Mouse (Mus musculus): Measurements from ENCODE around the gene Tnc. TPM values are rescaled to one million over a fixed set of nuclear protein-coding genes. Genes with fewer than 3 reads are reported as not detected.
A peak's percentile ranks its signal among the peaks of the same experiment; 100 is the strongest.
"Not testable (repeated sequence)": the region's sequence is repeated elsewhere in the genome, so short reads cannot be mapped to it uniquely, and the experiment has no call there.

Gene Tnc
- polyA plus RNA-seq, 1 experiment from 2014 or later: 4.0 TPM

GRCm38 (mm10) chr4:63963410-63963809, 83.4 kb downstream of the Tnc start:
- Histone ChIP-seq H3K9ac (ENCODE audit: low read length) (no peak overlapping the region), H3K4me1 (ENCODE audit: control insufficient read depth, insufficient read depth, low read length) (no peaks in the 10 kb centered on the region), H3K4me2 (no peak overlapping the region), H3K4me3 (ENCODE audit: low read depth, low read length) (no peak overlapping the region), H3K27me3 (ENCODE audit: control insufficient read depth, insufficient read depth, low read length) (no peaks in the 10 kb centered on the region), H3K27ac (ENCODE audit: low read depth, low read length) (no peak overlapping the region), H3K36me3 (ENCODE audit: control insufficient read depth, insufficient read depth, low read length) (no peaks in the 10 kb centered on the region), H3K9me3 (ENCODE audit: control insufficient read depth, low read length) (no peaks in the 10 kb centered on the region)
- 70% methylated on average over 1 of the region's 1 CpGs for WGBS
- ATAC-seq (ENCODE audit: low FRiP score): no peak
- DNase-seq (ENCODE audit: low spot score, missing footprints): no peak

GRCm38 (mm10) chr4:63961858-63962468, 84.9 kb downstream of the Tnc start:
- DNase-seq (ENCODE audit: low spot score, missing footprints) (no peak), ATAC-seq (ENCODE audit: low FRiP score) (no peak)
- no peaks in the 10 kb centered on the region for H3K36me3 ChIP-seq (ENCODE audit: control insufficient read depth, insufficient read depth, low read length)
- no peak overlapping the region for H3K27ac ChIP-seq (ENCODE audit: low read depth, low read length)
- WGBS: 89% methylated on average over 5 of the region's 5 CpGs
- no peak overlapping the region for H3K4me3 ChIP-seq (ENCODE audit: low read depth, low read length)
- no peak overlapping the region for H3K4me2 ChIP-seq
- H3K27me3 ChIP-seq (ENCODE audit: control insufficient read depth, insufficient read depth, low read length): no peaks in the 10 kb centered on the region
- H3K9me3 ChIP-seq (ENCODE audit: control insufficient read depth, low read length): no peaks in the 10 kb centered on the region
- no peak overlapping the region for H3K9ac ChIP-seq (ENCODE audit: low read length)
- no peaks in the 10 kb centered on the region for H3K4me1 ChIP-seq (ENCODE audit: control insufficient read depth, insufficient read depth, low read length)

GRCm38 (mm10) chr4:63958601-63959000, 88.2 kb downstream of the Tnc start:
- 87% methylated on average over 4 of the region's 4 CpGs for WGBS
- Histone ChIP-seq H3K4me2 (no peak overlapping the region), H3K9ac (ENCODE audit: low read length) (no peak overlapping the region), H3K36me3 (ENCODE audit: control insufficient read depth, insufficient read depth, low read length) (no peaks in the 10 kb centered on the region), H3K4me1 (ENCODE audit: control insufficient read depth, insufficient read depth, low read length) (no peaks in the 10 kb centered on the region), H3K4me3 (ENCODE audit: low read depth, low read length) (no peak overlapping the region), H3K27me3 (ENCODE audit: control insufficient read depth, insufficient read depth, low read length) (no peaks in the 10 kb centered on the region), H3K9me3 (ENCODE audit: control insufficient read depth, low read length) (no peaks in the 10 kb centered on the region), H3K27ac (ENCODE audit: low read depth, low read length) (no peak overlapping the region)
- no peak for DNase-seq (ENCODE audit: low spot score, missing footprints)
- no peak for ATAC-seq (ENCODE audit: low FRiP score)

GRCm38 (mm10) chr4:63950054-63950453, 96.8 kb downstream of the Tnc start:
- WGBS: 78% methylated on average over 9 of the region's 9 CpGs
- DNase-seq (ENCODE audit: low spot score, missing footprints) (no peak), ATAC-seq (ENCODE audit: low FRiP score) (no peak)
- no peak overlapping the region for H3K27ac ChIP-seq (ENCODE audit: low read depth, low read length)
- H3K4me1 ChIP-seq (ENCODE audit: control insufficient read depth, insufficient read depth, low read length): no peaks in the 10 kb centered on the region
- no peaks in the 10 kb centered on the region for H3K36me3 ChIP-seq (ENCODE audit: control insufficient read depth, insufficient read depth, low read length)
- H3K9ac ChIP-seq (ENCODE audit: low read length): no peak overlapping the region
- no peaks in the 10 kb centered on the region for H3K27me3 ChIP-seq (ENCODE audit: control insufficient read depth, insufficient read depth, low read length)
- no peaks in the 10 kb centered on the region for H3K9me3 ChIP-seq (ENCODE audit: control insufficient read depth, low read length)
- H3K4me3 ChIP-seq (ENCODE audit: low read depth, low read length): no peak overlapping the region
- no peak overlapping the region for H3K4me2 ChIP-seq

- not testable (repeated sequence) for H3K27me3 ChIP-seq (ENCODE audit: control insufficient read depth, insufficient read depth, low read length); H3K4me1 ChIP-seq (ENCODE audit: control insufficient read depth, insufficient read depth, low read length); DNase-seq (ENCODE audit: low spot score, missing footprints); H3K4me3 ChIP-seq (ENCODE audit: low read depth, low read length); H3K27ac ChIP-seq (ENCODE audit: low read depth, low read length); H3K4me2 ChIP-seq; H3K9me3 ChIP-seq (ENCODE audit: control insufficient read depth, low read length); H3K9ac ChIP-seq (ENCODE audit: low read length); ATAC-seq (ENCODE audit: low FRiP score); H3K36me3 ChIP-seq (ENCODE audit: control insufficient read depth, insufficient read depth, low read length)
- WGBS: 82% methylated on average over 5 of the region's 5 CpGs
Observed at GRCm38 (mm10) chr4:63948688-63949073, 98.1 kb downstream of the Tnc start.

GRCm38 (mm10) chr4:63948066-63948687, 98.6 kb downstream of the Tnc start:
- no peaks in the 10 kb centered on the region for H3K4me1 ChIP-seq (ENCODE audit: control insufficient read depth, insufficient read depth, low read length)
- no peak overlapping the region for H3K9ac ChIP-seq (ENCODE audit: low read length)
- H3K27ac ChIP-seq (ENCODE audit: low read depth, low read length): no peak overlapping the region
- no peaks in the 10 kb centered on the region for H3K27me3 ChIP-seq (ENCODE audit: control insufficient read depth, insufficient read depth, low read length)
- no peaks in the 10 kb centered on the region for H3K9me3 ChIP-seq (ENCODE audit: control insufficient read depth, low read length)
- 41% methylated on average over 12 of the region's 12 CpGs for WGBS
- peak; percentile 68; the same call in 1 of the 2 replicates for ATAC-seq (ENCODE audit: low FRiP score)
- peak; percentile 92 for DNase-seq (ENCODE audit: low spot score, missing footprints)
- no peak overlapping the region for H3K4me3 ChIP-seq (ENCODE audit: low read depth, low read length)
- H3K4me2 ChIP-seq: no peak overlapping the region
- H3K36me3 ChIP-seq (ENCODE audit: control insufficient read depth, insufficient read depth, low read length): no peaks in the 10 kb centered on the region

- no peak overlapping the region for H3K27ac ChIP-seq (ENCODE audit: low read depth, low read length)
- no peaks in the 10 kb centered on the region for H3K4me1 ChIP-seq (ENCODE audit: control insufficient read depth, insufficient read depth, low read length)
- ATAC-seq (ENCODE audit: low FRiP score) (no peak), DNase-seq (ENCODE audit: low spot score, missing footprints) (no peak)
- WGBS: 77% methylated on average over 5 of the region's 5 CpGs
- H3K4me3 ChIP-seq (ENCODE audit: low read depth, low read length): no peak overlapping the region
- H3K9ac ChIP-seq (ENCODE audit: low read length): no peak overlapping the region
- no peaks in the 10 kb centered on the region for H3K27me3 ChIP-seq (ENCODE audit: control insufficient read depth, insufficient read depth, low read length)
- no peaks in the 10 kb centered on the region for H3K9me3 ChIP-seq (ENCODE audit: control insufficient read depth, low read length)
- H3K4me2 ChIP-seq: no peak overlapping the region
- H3K36me3 ChIP-seq (ENCODE audit: control insufficient read depth, insufficient read depth, low read length): no peaks in the 10 kb centered on the region
Observed at GRCm38 (mm10) chr4:63943813-63944212, 103.0 kb downstream of the Tnc start.

- Histone ChIP-seq H3K9me3 (ENCODE audit: control insufficient read depth, low read length) (no peaks in the 10 kb centered on the region), H3K27me3 (ENCODE audit: control insufficient read depth, insufficient read depth, low read length) (no peaks in the 10 kb centered on the region), H3K4me1 (ENCODE audit: control insufficient read depth, insufficient read depth, low read length) (no peaks in the 10 kb centered on the region), H3K4me2 (no peak overlapping the region), H3K27ac (ENCODE audit: low read depth, low read length) (no peak overlapping the region), H3K36me3 (ENCODE audit: control insufficient read depth, insufficient read depth, low read length) (no peaks in the 10 kb centered on the region), H3K4me3 (ENCODE audit: low read depth, low read length) (no peak overlapping the region), H3K9ac (ENCODE audit: low read length) (no peak overlapping the region)
- DNase-seq (ENCODE audit: low spot score, missing footprints) (no peak), ATAC-seq (ENCODE audit: low FRiP score) (no peak)
- WGBS: 92% methylated on average over 3 of the region's 3 CpGs
Observed at GRCm38 (mm10) chr4:63942875-63943274, 103.9 kb downstream of the Tnc start.

- Histone ChIP-seq H3K27ac (ENCODE audit: low read depth, low read length) (no peak overlapping the region), H3K27me3 (ENCODE audit: control insufficient read depth, insufficient read depth, low read length) (no peaks in the 10 kb centered on the region), H3K4me1 (ENCODE audit: control insufficient read depth, insufficient read depth, low read length) (no peaks in the 10 kb centered on the region), H3K4me2 (no peak overlapping the region), H3K9ac (ENCODE audit: low read length) (no peak overlapping the region), H3K36me3 (ENCODE audit: control insufficient read depth, insufficient read depth, low read length) (no peaks in the 10 kb centered on the region), H3K9me3 (ENCODE audit: control insufficient read depth, low read length) (no peaks in the 10 kb centered on the region), H3K4me3 (ENCODE audit: low read depth, low read length) (no peak overlapping the region)
- 95% methylated on average over 2 of the region's 2 CpGs for WGBS
- DNase-seq (ENCODE audit: low spot score, missing footprints): no peak
- ATAC-seq (ENCODE audit: low FRiP score): no peak
Observed at GRCm38 (mm10) chr4:63941420-63941819, 105.4 kb downstream of the Tnc start.
